Mouse (Mus musculus): ENCODE results near the gene Aif1l.
A peak's percentile ranks its signal among the peaks of the same experiment; 100 is the strongest.
"Not testable (repeated sequence)": the region's sequence is repeated elsewhere in the genome, so short reads cannot be mapped to it uniquely, and the experiment has no call there.

- peak; percentile 50 for TF ChIP-seq CTCF (IDR thresholded peaks at IDR 0.05)
- TF ChIP-seq EP300 (IDR thresholded peaks at IDR 0.05) = not testable (repeated sequence)
Observed at GRCm38 (mm10) chr2:31914213-31914612, 35.7 kb upstream of the Aif1l start.

Data from lung, postnatal 0 days (tissue).